Mouse (Mus musculus): ENCODE results near the gene Pja2.

GRCm38 (mm10) chr17:64277649-64278212 lies 54.0 kb downstream of the Pja2 start:
- TF ChIP-seq CTCF (IDR thresholded peaks at IDR 0.05) (no peak), EP300 (IDR thresholded peaks at IDR 0.05) (no peak)
